Mouse (Mus musculus) spleen, adult 2 months (tissue): ENCODE measurements around the gene Akap2. TPM values are rescaled to one million over a fixed set of nuclear protein-coding genes. Genes with fewer than 3 reads are reported as not detected.
A peak's percentile ranks its signal among the peaks of the same experiment; 100 is the strongest.

Experiments
- DNase-seq, 2 experiments: peaks; one replicate each; pipeline versions ENCODE4 v3.0.0 to v3.0.0-alpha.2; 2012 to 2021; ENCODE audit warnings: low spot score in 2 of 2, low read depth in 1 of 2
- H3K27ac ChIP-seq: fragments of 200-500 bp; 2 replicates; pipeline ENCODE4 v1.5.1; 2012; ENCODE audit warnings: low read length, inconsistent platforms; ENCODE audit not compliant: insufficient read depth
- H3K27me3 ChIP-seq: fragments of 200-500 bp; 2 replicates; pipeline ENCODE4 v1.6.1; 2012; ENCODE audit warnings: mild to moderate bottlenecking, moderate library complexity, low read length, inconsistent platforms; ENCODE audit not compliant: control insufficient read depth, insufficient read depth
- H3K36me3 ChIP-seq: fragments of 200-500 bp; 2 replicates; pipeline ENCODE4 v1.6.1; 2012; ENCODE audit warnings: mild to moderate bottlenecking, low read length, inconsistent platforms; ENCODE audit not compliant: control insufficient read depth, insufficient read depth
- H3K4me1 ChIP-seq: fragments of 200-500 bp; 2 replicates; pipeline ENCODE4 v1.6.1; 2011; ENCODE audit warnings: inconsistent platforms; ENCODE audit not compliant: control insufficient read depth, insufficient read depth, insufficient read length
- H3K4me3 ChIP-seq: fragments of 200-500 bp; 2 replicates; pipeline ENCODE4 v1.5.1; 2011; ENCODE audit warnings: mild to moderate bottlenecking, inconsistent platforms; ENCODE audit not compliant: insufficient read depth, insufficient read length; ENCODE audit errors: extremely low read depth
- CTCF ChIP-seq: fragments of 200-500 bp; IDR thresholded peaks from 2 replicates; pipeline ENCODE4 v1.5.1; 2011; ENCODE audit warnings: mild to moderate bottlenecking, inconsistent platforms; ENCODE audit not compliant: insufficient read depth, insufficient read length, insufficient replicate concordance; ENCODE audit errors: extremely low read depth
- POLR2A ChIP-seq: fragments of 200-500 bp; IDR thresholded peaks from 2 replicates; pipeline ENCODE4 v1.6.1; 2011; ENCODE audit warnings: low read depth, low read length, inconsistent platforms
- WGBS: fragments of 180-500 bp; shearing (Covaris S2); methylation state at CpG from one replicate; pipeline ENCODE4 v1.1.7; 2018; 5-methylcytosine and 5-hydroxymethylcytosine counted together
- polyA plus RNA-seq: library from polyadenylated mRNA; depleted of rRNA; stranded (reverse); fragments of >200 nt; gene quantifications from 2 replicates; pipeline ENCODE4 v1.2.3, GENCODE M21; 2012

Akap2 gene
- polyA plus RNA-seq, 1 experiment = 23.6 TPM

GRCm38 (mm10) chr4:57913021-57913420 is 195.6 kb downstream of the Akap2 start:
- Histone ChIP-seq H3K36me3 (no peaks in the 10 kb centered on the region), H3K4me1 (no peaks in the 10 kb centered on the region; the same call in 1 of the 2 replicates), H3K27me3 (no peaks in the 10 kb centered on the region), H3K4me3 (no peak overlapping the region), H3K27ac (no peak overlapping the region)
- TF ChIP-seq CTCF (no peak), POLR2A (no peak)
- DNase-seq = no peak

- no peak for TF ChIP-seq CTCF
- TF ChIP-seq POLR2A = no peak
- no peak overlapping the region for H3K27ac ChIP-seq
- H3K4me1 ChIP-seq = no peaks in the 10 kb centered on the region; the same call in 1 of the 2 replicates
- H3K36me3 ChIP-seq = no peaks in the 10 kb centered on the region
- 67% methylated on average over 10 of the region's 10 CpGs for WGBS
- H3K4me3 ChIP-seq = no peak overlapping the region
- DNase-seq = no peak
- H3K27me3 ChIP-seq = no peaks in the 10 kb centered on the region
Measured at GRCm38 (mm10) chr4:57914193-57915190, 197.0 kb downstream of the Akap2 start.

GRCm38 (mm10) chr4:57915216-57915965 is 197.9 kb downstream of the Akap2 start:
- Histone ChIP-seq H3K4me3 (peak overlapping the region; percentile 9; the same call in 1 of the 2 replicates), H3K36me3 (no peaks in the 10 kb centered on the region), H3K4me1 (no peaks in the 10 kb centered on the region; the same call in 1 of the 2 replicates), H3K27me3 (no peaks in the 10 kb centered on the region), H3K27ac (no peak overlapping the region)
- WGBS = 36% methylated on average over 17 of the region's 17 CpGs
- TF ChIP-seq POLR2A = no peak
- TF ChIP-seq CTCF = no peak
- DNase-seq = no peak

GRCm38 (mm10) chr4:57916201-57916661 is 198.8 kb downstream of the Akap2 start, which contains the start of gene D630039A03Rik:
TSS of gene D630039A03Rik (minus strand) at chr4:57916297.
- WGBS = 17% methylated on average over 9 of the region's 9 CpGs
- Histone ChIP-seq H3K27me3 (no peaks in the 10 kb centered on the region), H3K4me1 (no peaks in the 10 kb centered on the region; the same call in 1 of the 2 replicates), H3K4me3 (peak within 1 kb of the TSS; percentile 11; the same call in 1 of the 2 replicates), H3K27ac (no peak within 1 kb of the TSS), H3K36me3 (no peaks in the 10 kb centered on the region)
- no peak for DNase-seq
- no peak for TF ChIP-seq POLR2A
- no peak for TF ChIP-seq CTCF

GRCm38 (mm10) chr4:57916711-57917110 is 199.3 kb downstream of the Akap2 start:
- no peak overlapping the region for H3K27ac ChIP-seq
- H3K4me1 ChIP-seq = no peaks in the 10 kb centered on the region; the same call in 1 of the 2 replicates
- no peak for TF ChIP-seq CTCF
- TF ChIP-seq POLR2A = no peak
- 83% methylated on average over 4 of the region's 4 CpGs for WGBS
- H3K27me3 ChIP-seq = no peaks in the 10 kb centered on the region
- no peak overlapping the region for H3K4me3 ChIP-seq
- no peaks in the 10 kb centered on the region for H3K36me3 ChIP-seq
- DNase-seq = no peak

GRCm38 (mm10) chr4:57919494-57920423 is 202.3 kb downstream of the Akap2 start:
- Histone ChIP-seq H3K4me1 (no peaks in the 10 kb centered on the region; the same call in 1 of the 2 replicates), H3K36me3 (no peaks in the 10 kb centered on the region), H3K4me3 (no peak overlapping the region), H3K27ac (no peak overlapping the region), H3K27me3 (no peaks in the 10 kb centered on the region)
- 41% methylated on average over 8 of the region's 8 CpGs for WGBS
- no peak for DNase-seq
- TF ChIP-seq CTCF (no peak), POLR2A (no peak)
